ENCODE assay signal across 19 mouse cellular contexts in genomic region chr9:102541666-102542065, GRCm38 (mm10). TPM values are rescaled to one million over a fixed set of nuclear protein-coding genes. Genes with fewer than 3 reads are reported as not detected.
DNase-seq lines count a peak whose midpoint lies in the region; ATAC-seq lines count a peak whose summit lies in the region.
"Had no signal": no experiment of that assay in that cellular context is flagged by ENCODE, and none has a peak within 500 bp of the region (broad histone marks: within the 10 kb centered on the region; RNA-seq: fewer than 3 reads in every experiment).

No protein-coding gene starts in this region.

- H3K27ac ChIP-seq in midbrain, embryonic 10.5 days (replicated peaks): no peak overlapping the region
- no peak overlapping the region for H3K27ac ChIP-seq in liver, embryonic 12.5 days
- H3K27ac ChIP-seq: hindbrain, embryonic 10.5 days; limb, embryonic 10.5 days; liver, embryonic 13.5 days; lung, embryonic 15.5 days; neural tube, embryonic 15.5 days had no signal

- DNase-seq in A20 (ENCODE audit: low read depth, low spot score): peak; percentile 19
- peak; percentile 28 to 29 for DNase-seq in CD8-positive naive resting alpha-beta T cell, adult 2 months (ENCODE audit: low read depth in 2 of 2, low spot score in 2 of 2)
- DNase-seq in natural killer cell, adult 2 months (ENCODE audit: low spot score in 2 of 2): peak; percentile 73 to 76
- DNase-seq in midbrain, embryonic 10.5 days (ENCODE audit: low spot score): no peak
- DNase-seq in heart, adult 9 months (ENCODE audit: low spot score in 2 of 2): no peak
- DNase-seq in layer of hippocampus, postnatal 25 days (ENCODE audit: extremely low spot score in 1 of 2, low spot score in 1 of 2): no peak
- DNase-seq: cerebellum, postnatal 14 days; kidney, adult 9 months; kidney, postnatal 4 days; liver, embryonic 13.5 days had no signal

- no peaks in the 10 kb centered on the region for H3K36me3 ChIP-seq in midbrain, embryonic 10.5 days
- no peaks in the 10 kb centered on the region for H3K36me3 ChIP-seq in liver, embryonic 12.5 days
- H3K36me3 ChIP-seq: hindbrain, embryonic 10.5 days; limb, embryonic 10.5 days; liver, embryonic 13.5 days; lung, embryonic 15.5 days; neural tube, embryonic 15.5 days had no signal

- no peak overlapping the region for H3K4me3 ChIP-seq in midbrain, embryonic 10.5 days
- H3K4me3 ChIP-seq in liver, embryonic 12.5 days: no peak overlapping the region
- H3K4me3 ChIP-seq: erythroblast, embryonic 14.5 days; hindbrain, embryonic 10.5 days; limb, embryonic 10.5 days; liver, embryonic 13.5 days; lung, embryonic 15.5 days; neural tube, embryonic 15.5 days had no signal

- WGBS in midbrain, embryonic 10.5 days: 93% methylated on average over 10 of the region's 10 CpGs
- 18% methylated on average over 10 of the region's 10 CpGs for WGBS in liver, embryonic 12.5 days (ENCODE audit: insufficient replicate concordance)

- H3K9me3 ChIP-seq in midbrain, embryonic 10.5 days (replicated peaks): no peaks in the 10 kb centered on the region
- H3K9me3 ChIP-seq in liver, embryonic 12.5 days (replicated peaks): no peaks in the 10 kb centered on the region
- H3K9me3 ChIP-seq: hindbrain, embryonic 10.5 days; limb, embryonic 10.5 days; liver, embryonic 13.5 days; lung, embryonic 15.5 days; neural tube, embryonic 15.5 days had no signal

- peaks cover 47% of the 10 kb centered on the region for H3K4me1 ChIP-seq in midbrain, embryonic 10.5 days
- no peaks in the 10 kb centered on the region for H3K4me1 ChIP-seq in liver, embryonic 12.5 days
- H3K4me1 ChIP-seq: liver, embryonic 13.5 days had no signal

- no peak overlapping the region for H3K4me2 ChIP-seq in liver, embryonic 12.5 days
- H3K4me2 ChIP-seq: liver, embryonic 13.5 days; lung, embryonic 15.5 days; neural tube, embryonic 15.5 days had no signal

- H3K9ac ChIP-seq in liver, embryonic 12.5 days: no peak overlapping the region
- H3K9ac ChIP-seq: liver, embryonic 13.5 days; lung, embryonic 15.5 days; neural tube, embryonic 15.5 days had no signal

- H3K27me3 ChIP-seq in midbrain, embryonic 10.5 days (ENCODE audit: low read depth, poor library complexity, severe bottlenecking): peaks cover 41% of the 10 kb centered on the region
- peaks cover 66% of the 10 kb centered on the region for H3K27me3 ChIP-seq in liver, embryonic 12.5 days (replicated peaks)
- H3K27me3 ChIP-seq: neural tube, embryonic 15.5 days had no signal

- ATAC-seq in hematopoietic stem cell, adult 5-6 weeks (replicated peaks in 1 of 2; ENCODE audit: insufficient read depth in 1 of 2, low FRiP score in 2 of 2, low TSS enrichment in 1 of 2, low read depth in 1 of 2, poor library complexity in 2 of 2, severe bottlenecking in 2 of 2): peak; percentile 52 to 54; a peak in 3 of 4 replicates
- ATAC-seq in liver, embryonic 12.5 days: no peak
- ATAC-seq: forebrain, embryonic 14.5 days; Patski had no signal

RNA-seq across cellular contexts. Expression of gene Ky, which starts 36.1 kb away (rescaled TPM):
- total RNA-seq in hematopoietic stem cell, adult 5-6 weeks (2017): not detected in 2 replicates
- polyA plus RNA-seq in midbrain, embryonic 10.5 days (2016; fragmentation: Nextera tagmentation; extraction: Ambion mirVana): 0.19 and 0.20 TPM in 2 replicates
- total RNA-seq in layer of hippocampus, postnatal 25 days (2021): 1 to 10 TPM; 3.5 to 4.0 TPM
- polyA plus RNA-seq in liver, embryonic 12.5 days (2016; fragmentation: Nextera tagmentation; extraction: Ambion mirVana): not detected in 2 replicates
- polyA plus RNA-seq: erythroblast, embryonic 14.5 days; Patski had no signal

Comparison
In these comparisons a context has a peak if more than half of its experiments do, and no peak if none do; other contexts are left out.
1. DNase-seq: peak in A20 (single experiment), CD8-positive naive resting alpha-beta T cell, adult 2 months (2 of 2) and natural killer cell, adult 2 months (2 of 2); none in midbrain, embryonic 10.5 days (single experiment), heart, adult 9 months (0 of 2) and layer of hippocampus, postnatal 25 days (0 of 2).